Mouse (Mus musculus) G1E (cell line): ENCODE measurements at regions not wholly inside any gene's neighbourhood (a gene's known extent, or its start where the extent isn't known, plus 50 kb on each side); places are given as distances from the start of the nearest gene placed in this dataset.

Experiments used
- CTCF ChIP-seq: IDR thresholded peaks from 2 replicates; pipeline ENCODE4 v1.5.1; 2012; ENCODE audit warnings: low read depth, low read length, inconsistent platforms, mixed read lengths
- POLR2AphosphoS5 ChIP-seq: IDR thresholded peaks from 2 replicates; pipeline ENCODE4 v1.6.1; 2012; ENCODE audit warnings: low read depth, low read length, inconsistent platforms; ENCODE audit not compliant: insufficient replicate concordance

DNA sequence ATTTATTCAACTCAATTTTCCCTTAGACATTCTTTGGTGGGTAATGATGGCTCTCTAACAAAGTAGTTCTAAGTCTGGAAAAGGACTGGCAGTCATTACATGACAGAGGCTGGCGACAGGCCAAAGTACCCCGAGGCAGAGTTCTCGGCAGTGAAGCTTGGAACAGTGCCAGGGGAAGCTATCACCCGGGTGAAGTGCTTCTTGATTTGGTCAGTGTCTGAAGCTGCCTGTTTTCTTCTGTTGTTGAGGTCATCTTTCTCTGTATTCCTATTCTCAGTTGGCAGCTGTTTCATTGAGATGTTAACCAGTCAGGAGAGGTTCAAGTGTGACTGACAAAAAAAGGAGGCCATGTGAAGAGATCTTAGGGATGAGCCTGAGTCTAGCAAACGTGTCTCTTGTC lies 276.6 kb downstream of the Cetn3 start:
- TF ChIP-seq POLR2AphosphoS5 = no peak
- no peak for TF ChIP-seq CTCF
